Comparison of ENCODE assay signal across 11 mouse cellular contexts in the genomic region with DNA sequence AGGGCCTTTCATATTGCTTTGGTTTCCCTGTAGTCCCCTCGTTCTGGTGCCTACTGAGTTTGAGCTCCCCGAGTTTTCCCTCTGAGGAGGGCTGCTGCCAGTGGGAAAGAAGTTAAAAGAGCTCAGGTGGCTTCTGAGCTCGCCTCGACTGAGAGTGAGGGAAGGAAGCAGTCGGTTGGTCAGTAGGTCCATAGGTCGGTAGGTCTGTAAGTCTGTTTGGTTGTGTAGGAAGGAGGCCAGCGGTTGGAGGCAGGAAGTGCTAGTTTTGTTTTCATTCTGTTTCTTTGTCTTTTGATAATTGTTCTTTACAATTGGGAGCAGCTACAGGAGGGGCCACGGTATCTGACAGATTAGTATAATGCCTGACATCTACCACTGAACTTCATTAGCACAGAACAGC. TPM values are rescaled to one million over a fixed set of nuclear protein-coding genes. Genes with fewer than 3 reads are reported as not detected.
DNase-seq lines count a peak whose midpoint lies in the region; ATAC-seq lines count a peak whose summit lies in the region.
"Had no signal": no experiment of that assay in that cellular context is flagged by ENCODE, and none has a peak within 500 bp of the region (broad histone marks: within the 10 kb centered on the region; RNA-seq: fewer than 3 reads in every experiment).

No protein-coding gene starts in this region.

- peaks cover 77% of the 10 kb centered on the region for H3K36me3 ChIP-seq in forebrain, embryonic 10.5 days (replicated peaks)
- peaks cover 15% of the 10 kb centered on the region for H3K36me3 ChIP-seq in forebrain, embryonic 16.5 days (ENCODE audit: control insufficient read depth, insufficient read depth)
- H3K36me3 ChIP-seq in liver, embryonic 13.5 days = peaks cover 65% of the 10 kb centered on the region
- H3K36me3 ChIP-seq in liver, embryonic 11.5 days (ENCODE audit: control insufficient read depth, insufficient read depth, low read length) = peaks cover 14% of the 10 kb centered on the region
- peaks cover 85% of the 10 kb centered on the region for H3K36me3 ChIP-seq in midbrain, embryonic 10.5 days

- 37% methylated on average over 8 of the region's 8 CpGs for WGBS in forebrain, embryonic 10.5 days
- 26% methylated on average over 8 of the region's 8 CpGs for WGBS in forebrain, embryonic 16.5 days
- 53% methylated on average over 8 of the region's 8 CpGs for WGBS in liver, embryonic 13.5 days (ENCODE audit: insufficient replicate concordance)
- 70% methylated on average over 8 of the region's 8 CpGs for WGBS in liver, embryonic 11.5 days
- 62% methylated on average over 8 of the region's 8 CpGs for WGBS in midbrain, embryonic 10.5 days

- DNase-seq in forebrain, embryonic 10.5 days (ENCODE audit: extremely low spot score, low spot score) = no peak
- no peak for DNase-seq in liver, embryonic 13.5 days
- no peak for DNase-seq in liver, embryonic 11.5 days (ENCODE audit: low spot score)
- no peak for DNase-seq in midbrain, embryonic 10.5 days (ENCODE audit: low spot score)
- no peak for DNase-seq in gastrocnemius, adult 18-20 months (ENCODE audit: low spot score)
- DNase-seq in adrenal gland, adult 8-10 months = no peak
- DNase-seq in cerebellum, adult 18-20 months = no peak
- DNase-seq: cerebellum, adult 11 months; heart, postnatal 10 days had no signal

- no peak for ATAC-seq in forebrain, embryonic 16.5 days
- ATAC-seq in liver, embryonic 13.5 days (ENCODE audit: low read depth) = no peak
- no peak for ATAC-seq in liver, embryonic 11.5 days (replicated peaks; ENCODE audit: low FRiP score)

- no peak overlapping the region for H3K4me2 ChIP-seq in forebrain, embryonic 16.5 days (ENCODE audit: low read length)
- H3K4me2 ChIP-seq in liver, embryonic 13.5 days = no peak overlapping the region
- H3K4me2 ChIP-seq in liver, embryonic 11.5 days = no peak overlapping the region
- H3K4me2 ChIP-seq: stomach, embryonic 15.5 days had no signal

- no peaks in the 10 kb centered on the region for H3K27me3 ChIP-seq in forebrain, embryonic 10.5 days (ENCODE audit: poor library complexity, severe bottlenecking)
- H3K27me3 ChIP-seq in forebrain, embryonic 16.5 days (replicated peaks; ENCODE audit: control insufficient read depth, insufficient read depth, low read length) = no peaks in the 10 kb centered on the region
- H3K27me3 ChIP-seq in liver, embryonic 13.5 days = no peaks in the 10 kb centered on the region
- H3K27me3 ChIP-seq in liver, embryonic 11.5 days (replicated peaks; ENCODE audit: control insufficient read depth, insufficient read depth, low read length) = no peaks in the 10 kb centered on the region
- H3K27me3 ChIP-seq in midbrain, embryonic 10.5 days (ENCODE audit: low read depth, poor library complexity, severe bottlenecking) = no peaks in the 10 kb centered on the region
- H3K27me3 ChIP-seq: stomach, embryonic 15.5 days had no signal

- 0 out of 2 replicates have a peak overlapping the region, but pooled peaks have one; percentile 3 for H3K4me3 ChIP-seq in forebrain, embryonic 10.5 days
- no peak overlapping the region for H3K4me3 ChIP-seq in forebrain, embryonic 16.5 days (replicated peaks; ENCODE audit: low read length)
- H3K4me3 ChIP-seq in liver, embryonic 13.5 days (replicated peaks) = no peak overlapping the region
- H3K4me3 ChIP-seq in liver, embryonic 11.5 days (ENCODE audit: low read depth, low read length) = no peak overlapping the region
- H3K4me3 ChIP-seq in midbrain, embryonic 10.5 days = no peak overlapping the region
- H3K4me3 ChIP-seq: stomach, embryonic 15.5 days had no signal

- no peak overlapping the region for H3K9ac ChIP-seq in forebrain, embryonic 16.5 days (replicated peaks; ENCODE audit: low read depth, low read length)
- H3K9ac ChIP-seq in liver, embryonic 13.5 days = no peak overlapping the region
- H3K9ac ChIP-seq in liver, embryonic 11.5 days (ENCODE audit: low read depth, low read length) = no peak overlapping the region
- H3K9ac ChIP-seq: stomach, embryonic 15.5 days had no signal

- H3K27ac ChIP-seq in forebrain, embryonic 10.5 days = peak overlapping the region; percentile 81
- H3K27ac ChIP-seq in forebrain, embryonic 16.5 days (ENCODE audit: low read length) = no peak overlapping the region
- H3K27ac ChIP-seq in liver, embryonic 13.5 days = peak overlapping the region; percentile 5; the same call in 1 of the 2 replicates
- no peak overlapping the region for H3K27ac ChIP-seq in liver, embryonic 11.5 days (ENCODE audit: low read depth, low read length)
- peak overlapping the region; percentile 69 for H3K27ac ChIP-seq in midbrain, embryonic 10.5 days (replicated peaks)
- H3K27ac ChIP-seq: stomach, embryonic 15.5 days had no signal

- H3K9me3 ChIP-seq in forebrain, embryonic 10.5 days = no peaks in the 10 kb centered on the region
- no peaks in the 10 kb centered on the region for H3K9me3 ChIP-seq in forebrain, embryonic 16.5 days (ENCODE audit: control insufficient read depth, low read length)
- no peaks in the 10 kb centered on the region for H3K9me3 ChIP-seq in liver, embryonic 13.5 days (replicated peaks)
- H3K9me3 ChIP-seq in liver, embryonic 11.5 days (ENCODE audit: control insufficient read depth, low read length) = no peaks in the 10 kb centered on the region
- H3K9me3 ChIP-seq in midbrain, embryonic 10.5 days (replicated peaks) = no peaks in the 10 kb centered on the region
- H3K9me3 ChIP-seq: stomach, embryonic 15.5 days had no signal

- H3K4me1 ChIP-seq in forebrain, embryonic 10.5 days = peaks cover 26% of the 10 kb centered on the region
- peaks cover 7% of the 10 kb centered on the region for H3K4me1 ChIP-seq in forebrain, embryonic 16.5 days (replicated peaks; ENCODE audit: control insufficient read depth, insufficient read depth, low read length)
- H3K4me1 ChIP-seq in liver, embryonic 13.5 days (replicated peaks) = peaks cover 28% of the 10 kb centered on the region
- peaks cover 3% of the 10 kb centered on the region; the same call in 1 of the 2 replicates for H3K4me1 ChIP-seq in liver, embryonic 11.5 days (replicated peaks; ENCODE audit: control insufficient read depth, insufficient read depth, low read length)
- H3K4me1 ChIP-seq in midbrain, embryonic 10.5 days = peaks cover 17% of the 10 kb centered on the region
- H3K4me1 ChIP-seq: stomach, embryonic 15.5 days had no signal

RNA-seq across cellular contexts. Expression of a gene that starts 16.3 kb away (rescaled TPM):
- 136 and 140 TPM in 2 replicates for polyA plus RNA-seq in forebrain, embryonic 10.5 days (2016; fragmentation: Nextera tagmentation; extraction: Ambion mirVana)
- 101 and 109 TPM in 2 replicates for polyA plus RNA-seq in forebrain, embryonic 16.5 days (2015; fragmentation: Nextera tagmentation; extraction: Ambion mirVana)
- 79.7 and 94.6 TPM in 2 replicates for polyA plus RNA-seq in liver, embryonic 13.5 days (2015; fragmentation: Nextera tagmentation; extraction: Ambion mirVana)
- 129 and 139 TPM in 2 replicates for polyA plus RNA-seq in liver, embryonic 11.5 days (2014; fragmentation: Nextera tagmentation; extraction: Ambion mirVana)
- polyA plus RNA-seq in midbrain, embryonic 10.5 days (2016; fragmentation: Nextera tagmentation; extraction: Ambion mirVana) = 138 and 142 TPM in 2 replicates
- total RNA-seq in gastrocnemius, adult 18-20 months (2021) = 10 to 100 TPM; 10.7 to 13.3 TPM
- total RNA-seq in adrenal gland, adult 8-10 months (2022) = 100 to 1,000 TPM; 116 to 172 (median 143) TPM

RNA-seq across cellular contexts. Expression of a gene that starts 16.3 kb away (rescaled TPM):
- 166 and 168 TPM in 2 replicates for polyA plus RNA-seq in forebrain, embryonic 10.5 days (2016; fragmentation: Nextera tagmentation; extraction: Ambion mirVana)
- 81.1 and 84.3 TPM in 2 replicates for polyA plus RNA-seq in forebrain, embryonic 16.5 days (2015; fragmentation: Nextera tagmentation; extraction: Ambion mirVana)
- 196 and 222 TPM in 2 replicates for polyA plus RNA-seq in liver, embryonic 13.5 days (2015; fragmentation: Nextera tagmentation; extraction: Ambion mirVana)
- polyA plus RNA-seq in liver, embryonic 11.5 days (2014; fragmentation: Nextera tagmentation; extraction: Ambion mirVana) = 256 and 260 TPM in 2 replicates
- 150 and 156 TPM in 2 replicates for polyA plus RNA-seq in midbrain, embryonic 10.5 days (2016; fragmentation: Nextera tagmentation; extraction: Ambion mirVana)
- total RNA-seq in gastrocnemius, adult 18-20 months (2021) = 10 to 100 TPM; 49.7 to 53.9 TPM
- 10 to 100 TPM; 63.2 to 79.3 (median 71.1) TPM for total RNA-seq in adrenal gland, adult 8-10 months (2022)

RNA-seq across cellular contexts. Expression of a gene that starts 40.6 kb away (rescaled TPM):
- 2.1 and 2.6 TPM in 2 replicates for polyA plus RNA-seq in forebrain, embryonic 10.5 days (2016; fragmentation: Nextera tagmentation; extraction: Ambion mirVana)
- 4.5 and 8.1 TPM in 2 replicates for polyA plus RNA-seq in forebrain, embryonic 16.5 days (2015; fragmentation: Nextera tagmentation; extraction: Ambion mirVana)
- polyA plus RNA-seq in liver, embryonic 13.5 days (2015; fragmentation: Nextera tagmentation; extraction: Ambion mirVana) = 29.2 and 31.4 TPM in 2 replicates
- 6.5 and 7.0 TPM in 2 replicates for polyA plus RNA-seq in liver, embryonic 11.5 days (2014; fragmentation: Nextera tagmentation; extraction: Ambion mirVana)
- polyA plus RNA-seq in midbrain, embryonic 10.5 days (2016; fragmentation: Nextera tagmentation; extraction: Ambion mirVana) = 2.7 and 3.7 TPM in 2 replicates
- under 1 TPM in 1 of 2 experiments, not detected in 1; 0.17 TPM for total RNA-seq in gastrocnemius, adult 18-20 months (2021)
- 1 to 10 TPM in 1 of 4 experiments, under 1 TPM in 3; 0.09 to 1.1 (median 0.60) TPM for total RNA-seq in adrenal gland, adult 8-10 months (2022)

RNA-seq across cellular contexts. Expression of a gene that starts 47.9 kb away (rescaled TPM):
- polyA plus RNA-seq in forebrain, embryonic 10.5 days (2016; fragmentation: Nextera tagmentation; extraction: Ambion mirVana) = 7.6 and 8.9 TPM in 2 replicates
- polyA plus RNA-seq in forebrain, embryonic 16.5 days (2015; fragmentation: Nextera tagmentation; extraction: Ambion mirVana) = 1.0 and 1.8 TPM in 2 replicates
- polyA plus RNA-seq in liver, embryonic 13.5 days (2015; fragmentation: Nextera tagmentation; extraction: Ambion mirVana) = 20.5 and 23.8 TPM in 2 replicates
- 5.9 and 6.1 TPM in 2 replicates for polyA plus RNA-seq in liver, embryonic 11.5 days (2014; fragmentation: Nextera tagmentation; extraction: Ambion mirVana)
- 6.3 TPM in 2 replicates for polyA plus RNA-seq in midbrain, embryonic 10.5 days (2016; fragmentation: Nextera tagmentation; extraction: Ambion mirVana)
- 10 to 100 TPM; 36.8 to 37.2 TPM for total RNA-seq in gastrocnemius, adult 18-20 months (2021)
- 1 to 10 TPM; 6.2 to 9.0 (median 8.1) TPM for total RNA-seq in adrenal gland, adult 8-10 months (2022)

RNA-seq across cellular contexts. Expression of a gene that starts 50.1 kb away (rescaled TPM):
- 445 and 454 TPM in 2 replicates for polyA plus RNA-seq in forebrain, embryonic 10.5 days (2016; fragmentation: Nextera tagmentation; extraction: Ambion mirVana)
- polyA plus RNA-seq in forebrain, embryonic 16.5 days (2015; fragmentation: Nextera tagmentation; extraction: Ambion mirVana) = 325 and 326 TPM in 2 replicates
- 380 and 383 TPM in 2 replicates for polyA plus RNA-seq in liver, embryonic 13.5 days (2015; fragmentation: Nextera tagmentation; extraction: Ambion mirVana)
- polyA plus RNA-seq in liver, embryonic 11.5 days (2014; fragmentation: Nextera tagmentation; extraction: Ambion mirVana) = 569 TPM in 2 replicates
- polyA plus RNA-seq in midbrain, embryonic 10.5 days (2016; fragmentation: Nextera tagmentation; extraction: Ambion mirVana) = 473 and 501 TPM in 2 replicates
- 10 to 100 TPM; 32.4 to 38.4 TPM for total RNA-seq in gastrocnemius, adult 18-20 months (2021)
- total RNA-seq in adrenal gland, adult 8-10 months (2022) = 100 to 1,000 TPM; 295 to 314 (median 303) TPM

Comparison
In these comparisons a context has a peak if more than half of its experiments do, and no peak if none do; other contexts are left out.
1. H3K27ac ChIP-seq: peak in forebrain, embryonic 10.5 days (single experiment), liver, embryonic 13.5 days (single experiment) and midbrain, embryonic 10.5 days (single experiment); none in forebrain, embryonic 16.5 days (single experiment) and liver, embryonic 11.5 days (single experiment).